32 mouse cellular contexts compared by ENCODE assay signal in the genomic region with DNA sequence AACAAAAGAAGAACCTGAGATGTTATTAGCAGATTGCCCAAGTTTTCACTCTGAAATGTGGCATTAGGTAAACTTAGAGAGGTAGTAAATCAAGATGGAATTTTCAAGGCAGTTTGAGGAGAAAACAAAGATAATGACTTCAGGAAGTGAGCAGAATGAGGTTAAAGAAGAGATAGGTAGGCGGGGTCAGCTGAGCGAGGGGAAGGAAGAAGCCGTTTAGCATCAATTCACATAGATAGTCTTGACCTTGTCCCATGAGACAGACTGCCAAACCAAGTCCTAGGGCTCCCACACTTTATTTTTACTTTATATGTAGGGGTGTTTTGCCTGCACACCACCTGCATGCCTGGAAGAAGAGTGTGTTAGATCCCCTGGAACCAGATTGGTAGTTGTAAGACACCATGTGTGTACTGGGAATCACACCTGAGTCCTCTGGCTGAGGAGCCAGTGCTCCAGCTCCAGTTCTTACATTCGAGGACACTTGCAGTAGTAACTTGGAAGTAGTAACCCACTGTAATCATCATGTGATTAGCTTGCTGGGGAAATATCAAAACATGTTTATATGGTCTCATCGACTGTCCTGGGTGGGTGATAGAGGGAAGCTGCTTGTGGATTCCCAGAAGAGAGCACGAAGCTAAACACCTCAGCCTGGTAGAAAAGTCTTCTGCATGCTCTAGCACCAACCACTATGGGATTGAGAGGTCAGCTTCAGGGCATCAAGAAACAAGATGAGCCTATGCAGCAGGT. TPM values are rescaled to one million over a fixed set of nuclear protein-coding genes. Genes with fewer than 3 reads are reported as not detected.
A peak's percentile ranks its signal among the peaks of the same experiment; 100 is the strongest.
DNase-seq lines count a peak whose midpoint lies in the region; ATAC-seq lines count a peak whose summit lies in the region.
"Had no signal": no experiment of that assay in that cellular context is flagged by ENCODE, and none has a peak within 500 bp of the region (broad histone marks: within the 10 kb centered on the region; RNA-seq: fewer than 3 reads in every experiment).

No protein-coding gene starts in this region.

- H3K27ac ChIP-seq in forebrain, embryonic 11.5 days (ENCODE audit: low read depth, low read length), result no peak overlapping the region; the same call in 1 of the 2 replicates
- H3K27ac ChIP-seq: forebrain, embryonic 10.5 days; heart, adult 2 months; heart, embryonic 10.5 days; heart, embryonic 13.5 days; hindbrain, embryonic 12.5 days; hindbrain, embryonic 15.5 days had no signal

- H3K9me3 ChIP-seq in forebrain, embryonic 11.5 days (ENCODE audit: control insufficient read depth, low read length), result no peaks in the 10 kb centered on the region
- H3K9me3 ChIP-seq: forebrain, embryonic 10.5 days; heart, embryonic 10.5 days; heart, embryonic 13.5 days; hindbrain, embryonic 12.5 days; hindbrain, embryonic 15.5 days had no signal

- ATAC-seq in forebrain, embryonic 11.5 days (replicated peaks; ENCODE audit: low FRiP score), result no peak
- no peak for ATAC-seq in megakaryocyte progenitor cell, adult 5-6 weeks (replicated peaks; ENCODE audit: poor library complexity)
- ATAC-seq: forebrain, embryonic 14.5 days; forebrain, postnatal 0 days had no signal

- no peaks in the 10 kb centered on the region for H3K36me3 ChIP-seq in splenic B cell, adult 2 months (ENCODE audit: control insufficient read depth, insufficient read depth, low read length, poor library complexity, severe bottlenecking)
- H3K36me3 ChIP-seq in forebrain, embryonic 11.5 days (ENCODE audit: control insufficient read depth, insufficient read depth, low read length), result no peaks in the 10 kb centered on the region
- H3K36me3 ChIP-seq: forebrain, embryonic 10.5 days; heart, embryonic 10.5 days; heart, embryonic 13.5 days; hindbrain, embryonic 12.5 days; hindbrain, embryonic 15.5 days had no signal

- no peak overlapping the region for H3K4me3 ChIP-seq in forebrain, embryonic 11.5 days (ENCODE audit: low read depth, low read length)
- H3K4me3 ChIP-seq: forebrain, embryonic 10.5 days; heart, adult 2 months; heart, embryonic 10.5 days; heart, embryonic 13.5 days; hindbrain, embryonic 12.5 days; hindbrain, embryonic 15.5 days had no signal

- H3K4me2 ChIP-seq in forebrain, embryonic 11.5 days (ENCODE audit: low read depth, low read length, severe bottlenecking), result no peak overlapping the region
- H3K4me2 ChIP-seq: heart, embryonic 13.5 days; hindbrain, embryonic 12.5 days; hindbrain, embryonic 15.5 days had no signal

- H3K27me3 ChIP-seq in splenic B cell, adult 2 months (ENCODE audit: control insufficient read depth, insufficient read depth, low read length, poor library complexity, severe bottlenecking), result no peaks in the 10 kb centered on the region
- no peaks in the 10 kb centered on the region for H3K27me3 ChIP-seq in forebrain, embryonic 11.5 days (ENCODE audit: control insufficient read depth, insufficient read depth, low read length)
- H3K27me3 ChIP-seq: CH12.LX; heart, embryonic 13.5 days; hindbrain, embryonic 12.5 days; hindbrain, embryonic 15.5 days had no signal

- DNase-seq in heart, adult 11 months, result peak; percentile 79
- no peak for DNase-seq in heart, postnatal 25 days (ENCODE audit: low spot score)
- peak; percentile 33 to 41 for DNase-seq in B cell, adult 2 months
- DNase-seq in R1 (ENCODE audit: low read depth, low spot score), result peak; percentile 32
- DNase-seq in splenic B cell, adult 2 months (ENCODE audit: low read depth, low spot score), result peak; percentile 56
- no peak for DNase-seq in forebrain, embryonic 11.5 days (ENCODE audit: low spot score)
- DNase-seq: adrenal gland, adult 2 months; adrenal gland, postnatal 14 days; cerebellum, adult 11 months; cerebellum, adult 2 months; cerebellum, adult 9-11 months; forebrain, postnatal 0 days; gastrocnemius, postnatal 25 days; heart, adult 2 months; heart, postnatal 14 days had no signal

- WGBS in forebrain, embryonic 11.5 days, result 83% methylated on average over 6 of the region's 6 CpGs

- H3K4me1 ChIP-seq in forebrain, embryonic 11.5 days (replicated peaks; ENCODE audit: control insufficient read depth, insufficient read depth, low read length), result no peaks in the 10 kb centered on the region
- H3K4me1 ChIP-seq: forebrain, embryonic 10.5 days; heart, embryonic 10.5 days; heart, embryonic 13.5 days; hindbrain, embryonic 12.5 days; hindbrain, embryonic 15.5 days had no signal

- intact Hi-C loops in heart, postnatal 25 days (cut with DNase I), result no loop called here

- H3K9ac ChIP-seq in forebrain, embryonic 11.5 days (ENCODE audit: low read length), result no peak overlapping the region
- H3K9ac ChIP-seq: forebrain, postnatal 0 days; heart, embryonic 13.5 days; hindbrain, embryonic 12.5 days; hindbrain, embryonic 15.5 days had no signal

RNA-seq across cellular contexts. Expression of a gene that starts 4.1 kb away (rescaled TPM):
- not detected for total RNA-seq in heart, postnatal 25 days (2021)
- polyA plus RNA-seq in forebrain, embryonic 11.5 days (2014; fragmentation: Nextera tagmentation; extraction: Ambion mirVana), result not detected in 2 replicates
- not detected in 2 replicates for total RNA-seq in megakaryocyte progenitor cell, adult 5-6 weeks (2015)
- 0.54 TPM in 1 of 2 replicates, not detected in the other for total RNA-seq in megakaryocyte progenitor cell, adult 5-6 weeks (2017)
- total RNA-seq: adrenal gland, adult 2 months; adrenal gland, postnatal 14 days; adrenal gland, postnatal 4 days; gastrocnemius, adult 8-10 months; gastrocnemius, postnatal 25 days; heart, adult 2 months; heart, postnatal 14 days; hematopoietic stem cell, adult 5-6 weeks had no signal
- polyA plus RNA-seq: adrenal gland, adult 2 months; embryonic facial prominence, embryonic 11.5 days; embryonic facial prominence, embryonic 14.5 days; forebrain, embryonic 10.5 days; forebrain, embryonic 14.5 days; frontal cortex, adult 2 months; gonadal fat pad, adult 2 months; heart, adult 2 months; heart, embryonic 10.5 days; heart, embryonic 13.5 days; heart, embryonic 16.5 days; hindbrain, embryonic 12.5 days; intestine, embryonic 14.5 days had no signal

RNA-seq across cellular contexts. Expression of a gene that starts 28.5 kb away (rescaled TPM):
- 10 to 100 TPM; 28.2 to 32.4 TPM for total RNA-seq in heart, postnatal 25 days (2021)
- polyA plus RNA-seq in forebrain, embryonic 11.5 days (2014; fragmentation: Nextera tagmentation; extraction: Ambion mirVana), result 44.5 and 45.8 TPM in 2 replicates
- 54.4 and 56.0 TPM in 2 replicates for total RNA-seq in megakaryocyte progenitor cell, adult 5-6 weeks (2015)
- total RNA-seq in megakaryocyte progenitor cell, adult 5-6 weeks (2017), result 34.3 and 36.6 TPM in 2 replicates

RNA-seq across cellular contexts. Expression of a gene that starts 52.3 kb away (rescaled TPM):
- 1 to 10 TPM; 3.6 to 4.4 TPM for total RNA-seq in heart, postnatal 25 days (2021)
- polyA plus RNA-seq in forebrain, embryonic 11.5 days (2014; fragmentation: Nextera tagmentation; extraction: Ambion mirVana), result 0.56 and 0.68 TPM in 2 replicates
- 0.07 TPM in 1 of 2 replicates, not detected in the other for total RNA-seq in megakaryocyte progenitor cell, adult 5-6 weeks (2015)
- total RNA-seq in megakaryocyte progenitor cell, adult 5-6 weeks (2017), result 0.17 TPM in 1 of 2 replicates, not detected in the other
- total RNA-seq: hematopoietic stem cell, adult 5-6 weeks had no signal

Comparison
In these comparisons a context has a peak if more than half of its experiments do, and no peak if none do; other contexts are left out.
1. DNase-seq: peak in heart, adult 11 months (single experiment), B cell, adult 2 months (2 of 2), R1 (single experiment) and splenic B cell, adult 2 months (single experiment); none in heart, postnatal 25 days (single experiment) and forebrain, embryonic 11.5 days (single experiment).